Mouse (Mus musculus) ES-E14 (cell line): ENCODE data around the gene Gm9887.

Experiments
- CHD2 ChIP-seq: IDR thresholded peaks from 2 replicates; pipeline ENCODE4 v1.6.1; 2014; ENCODE audit warnings: mild to moderate bottlenecking, low read depth, low read length, inconsistent platforms
- HCFC1 ChIP-seq: IDR thresholded peaks from 2 replicates; pipeline ENCODE4 v1.6.1; 2012; ENCODE audit warnings: low read length, inconsistent platforms, borderline replicate concordance; ENCODE audit not compliant: insufficient read depth
- MAFK ChIP-seq: IDR thresholded peaks from 2 replicates; pipeline ENCODE4 v1.6.1; 2014; ENCODE audit warnings: mild to moderate bottlenecking, low read depth, low read length, inconsistent platforms; ENCODE audit not compliant: insufficient read depth
- ZC3H11A ChIP-seq: IDR thresholded peaks from 2 replicates; pipeline ENCODE4 v1.6.1; 2012; ENCODE audit warnings: low read depth, mild to moderate bottlenecking, inconsistent platforms, low read length, borderline replicate concordance
- ZNF384 ChIP-seq: IDR thresholded peaks from 2 replicates; pipeline ENCODE4 v1.6.1; 2012; ENCODE audit warnings: low read depth, low read length, inconsistent platforms

DNA sequence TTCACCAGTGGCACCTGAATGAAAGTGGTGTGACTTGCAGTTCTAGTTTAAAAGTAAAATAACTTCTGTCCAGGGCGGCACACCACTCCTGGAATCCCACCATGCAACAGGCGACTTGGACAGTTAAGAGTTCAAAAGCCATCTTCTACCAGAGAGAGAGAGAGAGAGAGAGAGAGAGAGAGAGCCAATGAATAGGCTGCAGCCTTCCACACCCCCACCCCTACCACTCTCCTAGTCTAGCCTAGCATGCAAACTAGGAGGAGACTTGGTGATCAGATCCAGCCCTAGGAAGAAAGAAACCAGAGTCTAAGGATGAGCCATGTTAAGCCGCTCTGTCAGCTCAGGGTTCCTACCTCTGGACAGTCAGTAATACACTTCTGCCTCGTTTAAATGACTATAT is 9.9 kb downstream of the Gm9887 start:
- TF ChIP-seq CHD2 (no peak), ZC3H11A (no peak), MAFK (no peak), HCFC1 (no peak), ZNF384 (no peak)
